Mouse (Mus musculus) activated CD4-positive, CD25-positive, alpha-beta regulatory T cell, adult 4 months (primary cell): ENCODE data around the gene Tmcc3. TPM values are rescaled to one million over a fixed set of nuclear protein-coding genes. Genes with fewer than 3 reads are reported as not detected.

Experiments
- ATAC-seq: one replicate; pipeline ENCODE4 v1.8.0; 2017
- polyA plus RNA-seq, 2 experiments: library from polyadenylated mRNA; unstranded; fragments of 100-300 nt; shearing (Covaris generic); gene quantifications; one replicate each; pipeline ENCODE4 v1.2.1; 2017

The Tmcc3 gene
- polyA plus RNA-seq, 2 experiments from 2014 or later: 0.44 to 1.8 TPM

- ATAC-seq: no peak
These were observed 208.1 kb downstream of the Tmcc3 start for GRCm38 (mm10) chr10:94519887-94520286.

GRCm38 (mm10) chr10:94520306-94521106 is 208.8 kb downstream of the Tmcc3 start:
- no peak for ATAC-seq

- no peak for ATAC-seq
These were observed 209.3 kb downstream of the Tmcc3 start for GRCm38 (mm10) chr10:94521107-94521401.

- ATAC-seq: no peak
These were observed 210.0 kb downstream of the Tmcc3 start for GRCm38 (mm10) chr10:94521776-94522175.

GRCm38 (mm10) chr10:94523297-94523696 is 211.5 kb downstream of the Tmcc3 start:
- no peak for ATAC-seq

- ATAC-seq: peak; percentile 18
These were observed 212.0 kb downstream of the Tmcc3 start for GRCm38 (mm10) chr10:94523711-94524156.

GRCm38 (mm10) chr10:94524966-94525365 is 213.2 kb downstream of the Tmcc3 start:
- peak; percentile 75 for ATAC-seq

GRCm38 (mm10) chr10:94525784-94526183 is 214.0 kb downstream of the Tmcc3 start:
- no peak for ATAC-seq

GRCm38 (mm10) chr10:94526834-94527233 is 215.1 kb downstream of the Tmcc3 start:
- no peak for ATAC-seq

GRCm38 (mm10) chr10:94527248-94527647 is 215.5 kb downstream of the Tmcc3 start:
- no peak for ATAC-seq

GRCm38 (mm10) chr10:94530079-94530478 is 218.3 kb downstream of the Tmcc3 start:
- no peak for ATAC-seq

- no peak for ATAC-seq
These were observed 219.7 kb downstream of the Tmcc3 start for GRCm38 (mm10) chr10:94531482-94531881.

GRCm38 (mm10) chr10:94533081-94533724 is 221.5 kb downstream of the Tmcc3 start:
- ATAC-seq: no peak

GRCm38 (mm10) chr10:94538623-94539022 is 226.9 kb downstream of the Tmcc3 start:
- ATAC-seq: peak; percentile 40

- no peak for ATAC-seq
These were observed 228.5 kb downstream of the Tmcc3 start for GRCm38 (mm10) chr10:94540241-94540640.

GRCm38 (mm10) chr10:94543956-94544355 is 232.2 kb downstream of the Tmcc3 start:
- no peak for ATAC-seq

- no peak for ATAC-seq
These were observed 233.1 kb downstream of the Tmcc3 start for GRCm38 (mm10) chr10:94544803-94545202.

- ATAC-seq: peak; percentile 93
These were observed 233.7 kb downstream of the Tmcc3 start for GRCm38 (mm10) chr10:94545259-94546019.

- ATAC-seq: no peak
These were observed 234.9 kb downstream of the Tmcc3 start for GRCm38 (mm10) chr10:94546617-94547016.

- ATAC-seq: no peak
These were observed 237.9 kb downstream of the Tmcc3 start for GRCm38 (mm10) chr10:94549511-94550232.

GRCm38 (mm10) chr10:94550649-94551048 is 238.9 kb downstream of the Tmcc3 start:
- ATAC-seq: no peak

GRCm38 (mm10) chr10:94551065-94551464 is 239.3 kb downstream of the Tmcc3 start:
- ATAC-seq: no peak

- ATAC-seq: peak; percentile 28
These were observed 239.8 kb downstream of the Tmcc3 start for GRCm38 (mm10) chr10:94551511-94551910.
